Mouse (Mus musculus) CH12.LX (cell line): Measurements from ENCODE around the gene Mdh2. TPM values are rescaled to one million over a fixed set of nuclear protein-coding genes. Genes with fewer than 3 reads are reported as not detected.
A peak's percentile ranks its signal among the peaks of the same experiment; 100 is the strongest.

Experiments used
- DNase-seq: peaks from one replicate; pipeline ENCODE4 v3.0.0-alpha.2; 2013; ENCODE audit errors: extremely low read depth
- H3K27ac ChIP-seq: 2 replicates; pipeline ENCODE4 v1.5.1; 2012; ENCODE audit warnings: low read depth, mild to moderate bottlenecking, control low read depth, moderate library complexity; ENCODE audit not compliant: insufficient read depth
- H3K27me3 ChIP-seq: replicated peaks from 2 replicates; pipeline ENCODE3; 2012; ENCODE audit warnings: inconsistent platforms
- H3K36me3 ChIP-seq, 2 experiments: replicated peaks in 1 of 2; 2 replicates each; pipeline versions ENCODE3 to v1.6.1; 2012; ENCODE audit warnings: inconsistent platforms in 1 of 2, low read length in 1 of 2, mild to moderate bottlenecking in 1 of 2, mixed read lengths in 1 of 2, moderate library complexity in 1 of 2; ENCODE audit not compliant: control insufficient read depth in 1 of 2, insufficient read depth in 1 of 2
- H3K4me1 ChIP-seq, 2 experiments: 2 replicates each; pipeline ENCODE4 v1.6.1; 2012; ENCODE audit warnings: inconsistent platforms in 1 of 2, moderate library complexity in 1 of 2; ENCODE audit not compliant: insufficient read depth in 2 of 2, control insufficient read depth in 1 of 2
- H3K4me2 ChIP-seq: 2 replicates; pipeline ENCODE4 v1.6.1; 2012; ENCODE audit warnings: low read depth, mild to moderate bottlenecking, control low read depth; ENCODE audit not compliant: poor library complexity, insufficient read depth, severe bottlenecking
- H3K4me3 ChIP-seq, 3 experiments: fragments of 150-350 bp in 1 of 3; sonication (generic) in 1 of 3; replicated peaks in 1 of 3; 2 replicates each; pipeline versions ENCODE3 to v1.5.1; 2011 to 2012; ENCODE audit warnings: low read depth in 2 of 3, low read length in 2 of 3, mild to moderate bottlenecking in 2 of 3, moderate library complexity in 2 of 3, control low read depth in 1 of 3, improper control_type of control experiment in 1 of 3, inconsistent platforms in 1 of 3, mixed read lengths in 1 of 3; ENCODE audit not compliant: poor library complexity in 1 of 3
- H3K79me2 ChIP-seq: replicated peaks from 2 replicates; pipeline ENCODE4 v1.6.1; 2012; ENCODE audit warnings: mild to moderate bottlenecking, moderate library complexity; ENCODE audit not compliant: control insufficient read depth, poor library complexity, insufficient read depth, severe bottlenecking; ENCODE audit errors: extremely low read depth
- H3K9ac ChIP-seq: 2 replicates; pipeline ENCODE4 v1.6.1; 2012; ENCODE audit warnings: low read depth, mild to moderate bottlenecking, control low read depth, moderate library complexity; ENCODE audit not compliant: insufficient read depth
- H3K9me3 ChIP-seq: replicated peaks from 2 replicates; pipeline ENCODE3; 2012; ENCODE audit warnings: low read length, inconsistent platforms, mixed read lengths
- BHLHE40 ChIP-seq: IDR thresholded peaks from 2 replicates; pipeline ENCODE4 v1.6.1; 2011; ENCODE audit warnings: mild to moderate bottlenecking, low read depth, low read length, improper control_type of control experiment
- CTCF ChIP-seq, 2 experiments: IDR thresholded peaks in 1 of 2; conservative IDR thresholded peaks in 1 of 2; 2 replicates each; pipeline ENCODE4 v1.5.1; 2011 to 2012; ENCODE audit warnings: low read depth in 2 of 2, low read length in 2 of 2, improper control_type of control experiment in 1 of 2, inconsistent platforms in 1 of 2, mild to moderate bottlenecking in 1 of 2, moderate library complexity in 1 of 2
- EP300 ChIP-seq: IDR thresholded peaks from 2 replicates; pipeline ENCODE4 v1.6.1; 2011; ENCODE audit warnings: low read length, improper control_type of control experiment
- GABPA ChIP-seq: IDR thresholded peaks from 2 replicates; pipeline ENCODE4 v1.6.1; 2012; ENCODE audit warnings: low read depth, low read length, improper control_type of control experiment, inconsistent platforms; ENCODE audit not compliant: insufficient replicate concordance
- IRF4 ChIP-seq: IDR thresholded peaks from 2 replicates; pipeline ENCODE4 v1.6.1; 2014; ENCODE audit warnings: low read depth, mild to moderate bottlenecking, inconsistent platforms, low read length, improper control_type of control experiment
- JUN ChIP-seq: IDR thresholded peaks from 2 replicates; pipeline ENCODE4 v1.6.1; 2011; ENCODE audit warnings: low read depth, mild to moderate bottlenecking, low read length, improper control_type of control experiment, moderate library complexity; ENCODE audit not compliant: insufficient read depth
- JUND ChIP-seq: conservative IDR thresholded peaks from 2 replicates; pipeline ENCODE4 v1.6.1; 2011; ENCODE audit warnings: low read depth, low read length, improper control_type of control experiment
- KAT2A ChIP-seq: IDR thresholded peaks from 2 replicates; pipeline ENCODE4 v1.6.1; 2012; ENCODE audit warnings: low read length, improper control_type of control experiment, inconsistent platforms; ENCODE audit not compliant: insufficient replicate concordance
- MAFK ChIP-seq: IDR thresholded peaks from 2 replicates; pipeline ENCODE4 v1.6.1; 2011; ENCODE audit warnings: low read length, improper control_type of control experiment; ENCODE audit not compliant: insufficient replicate concordance
- MAX ChIP-seq: IDR thresholded peaks from 2 replicates; pipeline ENCODE4 v1.6.1; 2011; ENCODE audit warnings: low read length, improper control_type of control experiment
- MAZ ChIP-seq: IDR thresholded peaks from 2 replicates; pipeline ENCODE4 v1.6.1; 2012; ENCODE audit warnings: low read depth, mild to moderate bottlenecking, inconsistent platforms, low read length, improper control_type of control experiment, moderate library complexity
- MEF2A ChIP-seq: IDR thresholded peaks from 2 replicates; pipeline ENCODE4 v1.6.1; 2014; ENCODE audit warnings: low read depth, mild to moderate bottlenecking, inconsistent platforms, low read length, improper control_type of control experiment, borderline replicate concordance
- MXI1 ChIP-seq: IDR thresholded peaks from 2 replicates; pipeline ENCODE4 v1.6.1; 2011; ENCODE audit warnings: mild to moderate bottlenecking, low read depth, low read length, improper control_type of control experiment
- MYC ChIP-seq: IDR thresholded peaks from 2 replicates; pipeline ENCODE4 v1.6.1; 2011; ENCODE audit warnings: low read depth, mild to moderate bottlenecking, improper control_type of control experiment, low read length
- NELFE ChIP-seq: IDR thresholded peaks from 2 replicates; pipeline ENCODE4 v1.6.1; 2011; ENCODE audit warnings: low read depth, low read length, improper control_type of control experiment
- PAX5 ChIP-seq: IDR thresholded peaks from 2 replicates; pipeline ENCODE4 v1.6.1; 2012; ENCODE audit warnings: low read length, inconsistent platforms, mixed read lengths
- POLR2AphosphoS2 ChIP-seq: IDR thresholded peaks from 2 replicates; pipeline ENCODE4 v1.6.1; 2011; ENCODE audit warnings: low read depth, low read length, improper control_type of control experiment
- SIN3A ChIP-seq: IDR thresholded peaks from 2 replicates; pipeline ENCODE4 v1.6.1; 2012; ENCODE audit warnings: low read length, improper control_type of control experiment, inconsistent platforms
- SMC3 ChIP-seq: IDR thresholded peaks from 2 replicates; pipeline ENCODE4 v1.6.1; 2011; ENCODE audit warnings: low read depth, low read length, improper control_type of control experiment
- TCF12 ChIP-seq: IDR thresholded peaks from 2 replicates; pipeline ENCODE4 v1.6.1; 2014; ENCODE audit warnings: low read depth, mild to moderate bottlenecking, inconsistent platforms, low read length, improper control_type of control experiment
- USF2 ChIP-seq: conservative IDR thresholded peaks from 2 replicates; pipeline ENCODE4 v1.6.1; 2011; ENCODE audit warnings: low read depth, low read length, improper control_type of control experiment
- dilution Hi-C: fragments of 300-500 bp; cut with MboI; formaldehyde crosslinking; loops from 2 replicates; pipeline ENCODE4 v1.14.3; 2020; ENCODE audit warnings: low sequenced_read_pairs; ENCODE audit not compliant: extremely low pct_unique_long_range_greater_than_20kb, extremely low pct_ligation_motif_present
- in situ Hi-C: fragments of 300-500 bp; cut with MboI; formaldehyde crosslinking; loops from 3 replicates; pipeline ENCODE4 v1.14.3; 2019; ENCODE audit warnings: low sequenced_read_pairs, low pct_ligation_motif_present, low pct_unique_long_range_greater_than_20kb, mixed read lengths
- polyA plus RNA-seq: library from polyadenylated mRNA; unstranded; fragments of >175 nt; gene quantifications from 2 replicates; pipeline ENCODE4 v1.2.1, GENCODE M21; 2012; ENCODE audit warnings: low read depth; ENCODE audit not compliant: insufficient read length
- total RNA-seq, 2 experiments: library from RNA; depleted of rRNA; stranded (reverse); fragments of 300-350 nt in 1 of 2; fragments of >200 nt in 1 of 2; gene quantifications; 2 replicates each; pipeline ENCODE4 v1.2.3; 2012 to 2014

Mdh2 gene
- total and polyA plus RNA-seq, 3 experiments: 133 to 569 (median 152) TPM

GRCm38 (mm10) chr5:135735741-135736140, 42.5 kb upstream of the Mdh2 start:
- H3K27me3 ChIP-seq: no peaks in the 10 kb centered on the region
- in situ Hi-C loops: no loop called here
- no peak overlapping the region for H3K4me2 ChIP-seq
- H3K36me3 ChIP-seq: peaks cover 59 to 77% of the 10 kb centered on the region in 2 experiments
- no peak overlapping the region for H3K27ac ChIP-seq
- no peaks in the 10 kb centered on the region for H3K79me2 ChIP-seq
- H3K9ac ChIP-seq: no peak overlapping the region
- TF ChIP-seq MYC (no peak), IRF4 (no peak), MAX (no peak), SIN3A (no peak), KAT2A (no peak), POLR2AphosphoS2 (no peak), NELFE (no peak), GABPA (no peak)
- dilution Hi-C loops: no loop called here
- no peak for DNase-seq
- no peak overlapping the region for H3K4me3 ChIP-seq
- no peaks in the 10 kb centered on the region for H3K9me3 ChIP-seq
- peaks cover 0 to 7% of the 10 kb centered on the region in 2 experiments; a peak in 1 of 4 replicates for H3K4me1 ChIP-seq

DNA sequence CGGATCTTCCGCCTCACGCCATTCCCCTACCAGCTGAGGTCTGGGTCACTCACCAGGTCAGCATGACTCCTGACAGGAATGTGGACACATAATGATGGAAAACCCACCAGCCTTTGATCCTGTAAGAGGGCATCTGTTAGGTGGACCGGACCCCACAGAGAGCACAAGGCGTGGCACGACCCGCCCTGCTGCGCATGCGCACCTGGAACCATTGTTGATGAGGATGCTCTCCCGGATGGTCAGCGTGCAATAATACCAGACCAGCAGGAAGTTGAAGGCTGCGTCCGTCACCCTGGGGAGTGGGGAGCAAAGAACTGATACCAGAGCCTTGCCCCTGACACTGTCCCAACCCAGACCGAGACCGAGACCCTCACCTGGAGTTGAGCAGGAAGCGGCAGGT, 41.7 kb upstream of the Mdh2 start:
- Histone ChIP-seq H3K79me2 (no peaks in the 10 kb centered on the region), H3K4me3 (no peak overlapping the region), H3K9me3 (no peaks in the 10 kb centered on the region), H3K27me3 (no peaks in the 10 kb centered on the region), H3K9ac (no peak overlapping the region), H3K4me2 (no peak overlapping the region)
- dilution Hi-C loops: no loop called here
- no peak for TF ChIP-seq SIN3A
- no peak for TF ChIP-seq IRF4
- no peak for TF ChIP-seq CTCF (conservative IDR thresholded peaks at IDR 0.05 in 1 of 2, IDR thresholded peaks at IDR 0.05 in 1 of 2; ENCODE audit: low read depth in 2 of 2, low read length in 2 of 2)
- no peak for TF ChIP-seq MAFK
- no peak for TF ChIP-seq TCF12
- TF ChIP-seq POLR2AphosphoS2: no peak
- no peak for TF ChIP-seq JUN
- TF ChIP-seq, all 38 proteins: peak for 0
- Histone ChIP-seq H3K27ac (no peak overlapping the region), H3K36me3 (peaks cover 52 to 75% of the 10 kb centered on the region in 2 experiments), H3K4me1 (peaks cover 0 to 7% of the 10 kb centered on the region in 2 experiments; a peak in 1 of 4 replicates)
- in situ Hi-C loops: no loop called here
- no peak for DNase-seq

GRCm38 (mm10) chr5:135737154-135737553, 41.1 kb upstream of the Mdh2 start:
- Histone ChIP-seq H3K4me2 (no peak overlapping the region), H3K27ac (no peak overlapping the region), H3K9ac (no peak overlapping the region), H3K36me3 (peaks cover 49 to 73% of the 10 kb centered on the region in 2 experiments), H3K79me2 (no peaks in the 10 kb centered on the region), H3K4me3 (no peak overlapping the region), H3K4me1 (peaks cover 0 to 7% of the 10 kb centered on the region in 2 experiments; a peak in 1 of 4 replicates), H3K9me3 (no peaks in the 10 kb centered on the region), H3K27me3 (no peaks in the 10 kb centered on the region)
- dilution Hi-C loops: no loop called here
- TF ChIP-seq TCF12: no peak
- no peak for TF ChIP-seq EP300
- no peak for TF ChIP-seq USF2
- no peak for TF ChIP-seq MEF2A
- TF ChIP-seq MAZ: no peak
- TF ChIP-seq MXI1: no peak
- TF ChIP-seq CTCF (conservative IDR thresholded peaks at IDR 0.05 in 1 of 2, IDR thresholded peaks at IDR 0.05 in 1 of 2; ENCODE audit: low read depth in 2 of 2, low read length in 2 of 2): peak; percentile 47 to 55; a peak in 3 of 4 replicates
- peak; percentile 24 for TF ChIP-seq SMC3
- TF ChIP-seq BHLHE40: no peak
- TF ChIP-seq GABPA: no peak
- TF ChIP-seq JUND: no peak
- no peak for TF ChIP-seq PAX5
- in situ Hi-C loops: no loop called here
- DNase-seq: no peak
